Mouse (Mus musculus): ENCODE measurements around the gene Gm21708.
"Not testable (repeated sequence)": the region's sequence is repeated elsewhere in the genome, so short reads cannot be mapped to it uniquely, and the experiment has no call there.

The Gm21708 gene

DNA sequence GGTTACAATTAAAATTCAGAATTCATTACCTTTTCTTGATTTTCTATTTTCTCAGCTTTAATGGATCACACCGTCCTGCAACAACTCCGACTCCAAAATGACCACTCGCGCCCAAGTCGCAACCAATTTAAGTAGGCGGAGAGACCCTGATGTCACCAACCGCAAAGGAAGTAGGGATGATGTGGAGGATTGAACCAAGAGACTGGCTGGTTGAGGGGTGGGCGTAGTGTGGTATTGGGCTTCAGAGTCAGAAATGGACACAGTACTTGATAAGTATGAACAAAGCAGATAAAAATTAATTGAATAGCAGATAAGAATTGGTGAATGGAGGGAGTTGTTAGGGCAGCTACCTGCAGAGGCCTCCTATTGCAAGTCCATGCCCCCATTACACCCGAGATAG is at the start of gene Gm21708, which contains the start of gene Gm21704:
Gene Gm21708, minus strand, starts transcription at position 101 of the 400 bp plus-strand sequence.
Gene Gm21704, minus strand, starts transcription at position 101 of the 400 bp plus-strand sequence.
- DNase-seq (ENCODE audit: extremely low read depth, low read depth, low spot score): not testable (repeated sequence)
